Mouse (Mus musculus): ENCODE results near the gene Hhatl. TPM values are rescaled to one million over a fixed set of nuclear protein-coding genes. Genes with fewer than 3 reads are reported as not detected.

Gene Hhatl
- not detected for polyA plus RNA-seq (2017; shearing (Covaris generic))

DNA sequence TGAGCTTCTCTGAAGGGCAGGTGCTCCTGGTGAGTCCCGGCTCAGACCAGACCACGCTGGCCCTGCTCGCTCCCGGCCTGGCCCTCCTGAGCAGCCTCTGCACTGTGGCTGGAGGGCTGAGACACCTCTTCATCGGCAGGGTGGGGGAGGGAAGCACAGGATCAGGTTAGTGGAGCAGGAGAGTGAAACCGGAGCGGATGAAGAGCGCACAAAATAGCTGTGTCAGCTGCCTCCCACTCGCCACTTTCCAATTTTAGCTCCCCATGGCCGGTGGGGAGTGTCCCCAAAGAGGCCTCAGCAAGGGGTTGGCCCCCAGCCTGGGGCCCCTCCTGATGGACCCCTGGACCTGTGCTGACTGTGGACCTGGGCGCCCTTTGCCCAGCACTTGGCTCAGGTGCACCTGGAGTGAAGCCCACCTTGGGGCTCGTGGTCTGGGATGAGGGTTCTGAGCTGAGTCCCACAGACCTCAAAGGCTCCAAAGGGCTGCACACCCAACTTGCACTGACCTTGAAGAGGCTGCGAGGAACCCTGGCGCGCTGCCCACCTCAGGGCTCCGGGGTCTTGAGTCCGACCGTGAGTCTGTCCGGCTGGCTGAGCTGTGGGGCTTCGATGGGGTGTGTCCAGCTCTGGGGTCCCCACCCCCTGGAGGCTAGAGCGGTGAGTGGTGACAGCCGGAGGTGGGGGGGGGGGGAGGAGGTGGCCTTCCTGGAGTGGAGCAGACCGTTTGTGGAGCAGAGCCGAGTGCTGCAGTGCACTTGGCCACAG lies at the start of gene Hhatl:
Gene Hhatl, minus strand, starts transcription at position 751 of the 765 bp plus-strand sequence.

DNA sequence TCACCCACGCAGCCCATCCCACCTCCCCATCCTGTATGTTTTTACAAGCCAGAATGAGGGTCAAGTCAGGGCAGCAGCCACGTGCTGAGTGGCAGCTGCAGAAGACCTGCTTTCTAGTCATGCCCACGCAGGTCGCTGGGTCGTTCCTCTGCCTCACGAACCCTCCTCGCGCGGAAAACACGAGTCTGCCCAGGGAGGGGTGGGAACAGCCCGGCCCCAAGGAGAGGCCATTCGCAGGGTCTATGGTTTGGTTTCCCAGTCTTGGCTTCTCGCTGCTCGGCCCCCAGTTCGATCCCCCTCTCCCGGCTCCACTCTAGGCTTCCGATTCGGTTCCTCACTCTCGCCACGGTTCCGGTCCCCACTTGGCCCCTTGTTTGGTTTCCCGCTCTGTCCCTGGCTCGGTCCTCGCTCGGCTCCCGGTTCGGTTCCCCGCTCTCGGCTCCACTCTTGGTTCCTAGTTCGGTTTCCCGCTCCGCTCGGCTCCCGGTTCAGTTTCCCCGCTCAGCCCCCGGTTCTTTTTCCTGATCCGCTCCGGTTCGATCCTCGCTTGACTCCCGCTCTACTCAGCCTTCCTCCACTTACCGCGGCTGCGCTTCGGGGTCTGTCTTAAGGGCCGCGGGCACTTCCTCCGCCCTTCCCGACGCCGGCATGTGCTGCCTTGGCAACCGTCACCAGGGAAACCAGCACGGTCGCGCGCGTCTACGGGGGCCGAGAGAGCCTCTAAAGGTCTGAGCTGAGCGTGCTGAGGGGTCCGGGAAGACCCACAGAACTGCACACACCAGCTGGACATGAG lies 46.7 kb upstream of the Hhatl start, which contains the start of gene Ccdc13:
Gene Ccdc13, minus strand, starts transcription at position 633 of the 793 bp plus-strand sequence.

DNA sequence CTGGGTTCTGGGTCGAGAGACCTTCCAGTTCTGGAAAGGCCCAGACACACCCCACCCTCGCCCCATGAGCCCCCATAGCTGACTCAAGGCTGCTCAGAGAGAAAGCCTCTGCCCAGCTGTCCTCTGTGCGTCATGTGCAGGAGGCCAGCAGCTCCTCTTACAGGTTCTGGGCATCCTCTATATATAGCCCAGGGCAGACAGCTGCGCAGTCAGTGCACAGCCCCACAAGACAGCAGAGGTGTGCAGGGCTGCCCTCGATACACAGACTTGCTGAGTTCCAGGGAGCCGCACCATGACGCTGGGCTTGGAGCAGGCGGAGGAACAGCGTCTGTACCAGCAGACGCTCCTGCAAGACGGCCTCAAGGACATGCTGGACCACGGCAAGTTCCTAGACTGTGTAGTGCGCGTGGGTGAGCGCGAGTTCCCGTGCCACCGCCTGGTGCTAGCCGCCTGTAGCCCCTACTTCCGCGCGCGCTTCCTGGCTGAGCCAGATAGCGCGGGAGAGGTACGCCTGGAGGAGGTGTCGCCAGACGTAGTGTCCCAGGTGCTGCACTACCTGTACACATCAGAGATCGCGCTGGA lies 14.7 kb downstream of the Hhatl start, which contains the start of gene Klhl40:
Gene Klhl40, plus strand, starts transcription at position 124 of the 582 bp plus-strand sequence.

DNA sequence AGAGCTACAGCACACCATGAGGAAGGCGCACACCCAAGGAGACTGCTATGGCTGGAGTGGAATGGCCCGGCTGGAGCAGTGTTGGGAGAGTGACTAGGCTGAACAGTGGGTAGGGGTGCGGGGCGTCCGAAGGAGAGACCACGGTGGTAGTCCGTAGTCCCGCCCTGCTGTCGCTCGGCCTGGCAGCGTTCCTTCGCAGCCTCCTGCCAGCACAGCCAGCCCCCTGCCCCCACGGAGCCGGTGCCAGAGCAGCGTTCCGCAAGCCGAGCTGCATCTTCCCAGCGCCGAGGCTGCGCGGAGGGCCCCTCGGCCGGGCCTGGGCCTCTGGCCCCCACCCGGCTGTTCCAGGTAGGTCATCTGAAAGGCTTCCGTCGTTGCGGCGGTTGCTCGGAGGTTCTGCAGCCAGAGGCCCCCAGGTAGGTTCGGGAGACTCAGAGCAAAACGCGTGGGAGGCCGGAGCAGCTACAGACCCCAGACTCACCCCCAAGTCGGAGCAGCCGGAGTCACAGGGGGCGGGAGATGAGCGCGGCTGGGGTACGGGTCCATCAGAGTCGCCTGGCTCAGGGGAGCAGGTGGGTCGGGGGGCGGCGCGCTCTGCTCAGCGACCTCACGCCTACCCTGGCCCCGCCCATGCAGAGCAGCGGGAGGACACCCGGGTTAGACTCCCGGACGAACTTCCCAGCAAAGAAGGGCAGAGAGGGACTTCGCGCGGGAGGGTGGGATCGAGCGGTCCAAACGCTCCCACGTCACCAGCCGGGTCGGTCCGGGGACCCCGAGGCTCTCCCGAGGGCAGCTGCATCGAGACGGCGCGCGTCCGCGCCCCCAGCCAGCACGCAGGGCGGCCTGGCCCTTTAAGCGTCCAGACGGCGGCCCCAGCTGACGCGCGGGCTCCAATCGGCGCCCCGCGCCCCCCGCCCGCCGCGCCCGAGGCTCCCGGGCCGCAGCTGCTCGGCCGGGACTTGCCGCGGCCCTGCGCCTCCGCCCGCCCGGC lies 32.9 kb downstream of the Hhatl start, which contains the start of gene Zfp651:
Gene Zfp651, plus strand, starts transcription at position 240 of the 991 bp plus-strand sequence.

Other genes with a start within 250 kb of the Hhatl start
- gene Lyzl4, start 150.4 kb downstream of the Hhatl start, polyA plus RNA-seq (2017; shearing (Covaris generic)) = not detected
- gene Vipr1, start 149.8 kb downstream of the Hhatl start, polyA plus RNA-seq (2017; shearing (Covaris generic)) = 3.5 TPM
- 30.7 TPM for gene Sec22c, start 87.0 kb downstream of the Hhatl start, polyA plus RNA-seq (2017; shearing (Covaris generic))
- gene Ss18l2, start 82.2 kb downstream of the Hhatl start, polyA plus RNA-seq (2017; shearing (Covaris generic)) = 32.7 TPM
- 139 TPM for gene Nktr, start 73.3 kb downstream of the Hhatl start, polyA plus RNA-seq (2017; shearing (Covaris generic))
- 0.09 TPM for gene Zfp651, start 33.2 kb downstream of the Hhatl start, polyA plus RNA-seq (2017; shearing (Covaris generic))
- not detected for gene Klhl40, start 14.9 kb downstream of the Hhatl start, polyA plus RNA-seq (2017; shearing (Covaris generic))
- not detected for gene Ccdc13, start 47.0 kb upstream of the Hhatl start, polyA plus RNA-seq (2017; shearing (Covaris generic))
- 83.9 TPM for gene Higd1a, start 65.9 kb upstream of the Hhatl start, polyA plus RNA-seq (2017; shearing (Covaris generic))
- gene Ackr2, start 105.8 kb upstream of the Hhatl start, polyA plus RNA-seq (2017; shearing (Covaris generic)) = not detected
- gene Cyp8b1, start 123.8 kb upstream of the Hhatl start, polyA plus RNA-seq (2017; shearing (Covaris generic)) = not detected
- gene Fam198a, start 158.5 kb upstream of the Hhatl start, polyA plus RNA-seq (2017; shearing (Covaris generic)) = 0.11 TPM
- gene Pomgnt2, start 204.6 kb upstream of the Hhatl start, polyA plus RNA-seq (2017; shearing (Covaris generic)) = 0.40 TPM